Mouse (Mus musculus): Measurements from ENCODE around the gene Crim1.
"Not testable (repeated sequence)": the region's sequence is repeated elsewhere in the genome, so short reads cannot be mapped to it uniquely, and the experiment has no call there.

The Crim1 gene

DNA sequence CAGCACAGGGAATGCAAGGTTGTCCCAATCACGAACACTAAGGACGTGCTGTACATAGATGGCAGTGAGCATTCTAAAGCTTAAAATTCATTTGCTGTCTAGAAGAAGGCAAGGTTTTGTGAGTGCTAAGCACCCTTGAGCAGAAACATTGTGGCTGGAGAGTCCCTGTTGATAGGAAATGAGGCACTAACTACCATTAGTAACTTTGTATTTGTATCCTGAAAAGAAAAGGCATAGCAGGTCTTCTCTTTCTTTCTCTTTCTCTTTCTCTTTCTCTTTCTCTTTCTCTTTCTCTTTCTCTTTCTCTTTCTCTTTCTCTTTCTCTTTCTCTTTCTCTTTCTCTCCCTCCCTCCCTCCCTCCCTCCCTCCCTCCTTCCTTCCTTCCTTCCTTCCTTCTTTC, 53.5 kb downstream of the Crim1 start:
- DNase-seq = not testable (repeated sequence)

DNA sequence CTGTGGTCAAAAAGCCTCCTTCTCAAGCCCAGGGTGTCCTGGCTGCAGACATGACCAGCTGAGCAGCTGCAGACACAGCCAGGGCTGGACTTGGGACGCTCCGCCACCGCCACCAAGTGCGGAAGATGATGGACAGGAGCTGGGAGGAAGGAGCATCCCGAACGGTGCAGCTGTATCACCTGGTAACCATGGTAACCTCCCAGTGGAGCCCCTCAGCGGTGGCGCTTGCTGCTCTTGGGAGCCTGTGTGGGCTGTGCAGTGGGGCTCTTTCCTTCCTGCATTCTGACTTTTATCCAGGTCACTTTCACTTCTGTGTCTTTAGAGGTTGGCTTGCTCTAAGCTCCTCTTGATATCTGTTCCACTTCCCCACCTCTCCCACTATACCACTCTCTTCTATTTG, 54.2 kb downstream of the Crim1 start:
- DNase-seq = no peak

DNA sequence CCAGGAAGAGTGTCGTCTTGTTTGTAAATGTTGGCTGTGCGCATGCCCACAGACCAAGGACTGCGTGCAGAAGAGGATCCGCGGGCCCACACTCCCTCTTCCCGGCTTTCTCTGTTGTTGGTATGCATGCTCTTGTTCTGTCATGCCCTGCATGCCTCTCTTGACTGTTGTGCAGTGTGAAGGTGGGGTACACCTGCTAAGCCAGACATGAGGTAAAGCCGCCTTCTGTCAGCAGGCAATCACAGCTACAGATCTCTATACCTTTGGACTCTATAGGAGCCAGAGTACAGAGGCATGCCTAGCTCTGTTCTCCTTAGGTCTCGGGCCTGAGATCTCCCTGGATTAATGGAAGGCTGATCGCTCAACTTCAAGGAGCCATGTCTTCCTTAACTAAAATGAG, 55.7 kb downstream of the Crim1 start:
- no peak for DNase-seq

DNA sequence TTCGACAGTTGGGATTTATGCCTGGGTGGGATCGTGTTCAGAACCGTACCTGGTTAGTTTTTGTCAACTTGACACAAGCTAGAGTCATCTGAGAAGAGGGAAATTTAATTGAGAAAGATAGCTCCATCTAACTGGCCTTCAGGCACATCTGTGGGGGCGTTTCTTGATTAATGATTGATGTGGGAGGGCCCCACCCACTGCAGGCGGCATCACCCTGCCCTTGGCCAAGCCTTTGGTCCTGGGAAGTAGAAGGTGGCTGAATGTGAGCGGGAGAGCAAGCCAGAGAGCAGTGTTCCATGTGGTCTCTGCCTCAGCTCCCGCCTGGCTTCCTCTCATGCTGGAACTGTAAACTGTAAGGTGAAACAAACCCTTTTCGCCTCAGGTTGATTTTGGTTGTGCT, 56.5 kb downstream of the Crim1 start:
- DNase-seq = no peak

DNA sequence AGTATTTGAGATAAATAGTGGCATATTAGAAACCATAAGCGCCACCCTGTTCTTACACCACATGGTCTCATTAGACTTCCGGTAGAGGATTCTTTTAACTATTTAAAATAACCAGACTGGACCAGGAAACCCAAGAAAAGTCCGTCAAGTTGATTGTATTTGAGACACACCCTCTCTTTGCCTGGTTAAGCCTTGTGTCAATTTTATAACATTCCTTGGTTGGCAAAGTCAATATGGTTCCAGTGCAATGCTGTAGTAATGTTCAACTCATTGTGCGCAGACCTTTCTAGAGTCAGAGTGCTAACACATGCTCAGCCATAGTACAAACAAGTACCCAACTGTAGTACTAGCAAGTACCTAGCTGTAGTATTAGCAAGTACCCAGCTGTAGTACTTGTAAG, 61.6 kb downstream of the Crim1 start:
- no peak for DNase-seq

DNA sequence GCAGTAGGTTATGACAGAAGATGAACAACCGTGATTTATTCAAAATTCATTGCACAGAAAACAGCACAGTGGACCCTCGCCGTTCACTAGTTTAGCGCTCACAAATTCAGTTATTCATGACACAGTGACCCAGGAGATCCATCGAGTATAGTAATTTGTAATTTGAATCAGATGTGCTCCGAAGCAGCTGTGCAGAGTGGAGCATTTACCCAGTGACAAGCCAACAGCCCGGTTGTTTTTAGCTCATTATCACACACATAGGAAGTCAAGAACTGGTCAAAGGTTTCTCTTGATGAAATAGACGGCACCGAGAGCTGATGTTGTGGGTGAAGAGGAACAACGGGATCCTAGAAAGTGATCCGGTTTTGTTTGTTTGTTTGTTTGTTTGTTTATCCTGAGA, 64.1 kb downstream of the Crim1 start:
- no peak for DNase-seq

DNA sequence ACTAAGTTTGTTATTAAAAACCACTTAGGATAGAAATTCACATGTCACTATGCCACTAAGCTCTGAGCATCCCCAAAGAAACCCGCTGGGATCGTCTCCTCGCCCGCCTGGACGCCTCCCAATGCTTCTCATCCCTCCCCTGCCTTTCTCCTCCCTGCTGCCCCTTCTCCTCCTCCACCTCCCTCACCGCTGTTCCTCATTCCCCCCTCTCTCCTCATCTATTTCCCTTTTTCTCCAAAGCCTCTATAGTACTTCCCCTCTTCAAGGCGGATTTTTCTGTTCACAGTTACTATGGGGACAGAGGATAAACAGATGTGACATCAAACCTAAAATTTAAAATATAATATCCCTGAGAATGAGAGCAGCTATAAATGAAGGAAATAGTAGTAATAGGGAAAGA, 65.1 kb downstream of the Crim1 start:
- DNase-seq = no peak

DNA sequence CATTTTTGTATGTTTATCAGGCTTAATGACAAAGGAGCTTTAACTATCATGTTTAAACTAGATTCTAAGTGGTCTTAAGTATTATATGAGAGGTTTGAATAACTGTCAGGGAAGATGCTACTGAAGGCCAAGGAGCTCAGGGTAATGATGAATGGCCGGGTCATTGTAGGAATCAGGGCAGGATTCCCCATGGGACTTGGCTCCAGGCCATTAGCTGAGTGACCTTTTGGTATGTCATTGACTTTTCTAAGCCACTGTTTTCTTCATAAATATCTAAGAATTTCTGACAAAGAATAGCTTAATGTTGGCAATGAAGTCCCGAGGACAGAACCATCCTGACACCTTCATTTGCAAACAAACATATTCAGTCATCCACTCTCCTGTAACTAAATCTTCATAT, 66.2 kb downstream of the Crim1 start:
- DNase-seq = no peak

DNA sequence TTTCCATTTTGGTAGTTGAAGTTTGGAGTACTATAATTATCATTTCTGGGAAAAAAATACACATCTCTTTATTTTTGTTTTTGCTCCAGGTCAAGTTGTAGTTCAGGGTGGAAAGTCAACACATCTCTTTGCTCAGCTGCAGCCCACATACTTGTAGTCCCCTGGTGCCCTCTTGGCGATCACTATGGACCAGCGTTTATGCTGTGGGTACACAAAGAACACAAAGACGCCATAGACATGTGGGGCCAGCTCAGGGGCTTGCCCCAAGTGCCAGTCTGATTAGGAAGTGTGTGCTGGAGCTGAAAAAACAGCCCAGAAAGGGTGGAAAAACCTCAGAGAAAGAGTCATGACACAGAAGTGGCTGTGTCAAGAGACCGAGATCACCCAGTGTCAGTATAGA, 68.5 kb downstream of the Crim1 start:
- DNase-seq = no peak

DNA sequence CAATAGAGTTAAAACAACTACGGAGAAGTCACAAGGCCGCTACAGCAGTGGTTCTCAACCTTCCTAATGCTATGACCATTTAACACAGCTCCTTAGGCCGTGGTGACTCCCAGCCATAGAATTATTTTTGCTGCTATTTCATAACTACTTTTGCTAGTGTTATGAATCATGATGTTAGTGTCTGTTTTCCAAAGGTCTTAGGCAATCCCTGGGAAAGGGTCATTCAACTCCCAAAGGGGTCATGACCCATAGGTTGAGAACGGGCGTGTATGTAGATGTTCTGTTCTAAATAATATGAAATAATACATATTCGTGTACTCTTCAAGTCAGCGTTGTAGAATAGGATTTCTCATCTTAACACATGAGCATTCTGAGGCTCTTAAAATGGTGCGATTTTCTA, 69.3 kb downstream of the Crim1 start:
- DNase-seq = no peak

DNA sequence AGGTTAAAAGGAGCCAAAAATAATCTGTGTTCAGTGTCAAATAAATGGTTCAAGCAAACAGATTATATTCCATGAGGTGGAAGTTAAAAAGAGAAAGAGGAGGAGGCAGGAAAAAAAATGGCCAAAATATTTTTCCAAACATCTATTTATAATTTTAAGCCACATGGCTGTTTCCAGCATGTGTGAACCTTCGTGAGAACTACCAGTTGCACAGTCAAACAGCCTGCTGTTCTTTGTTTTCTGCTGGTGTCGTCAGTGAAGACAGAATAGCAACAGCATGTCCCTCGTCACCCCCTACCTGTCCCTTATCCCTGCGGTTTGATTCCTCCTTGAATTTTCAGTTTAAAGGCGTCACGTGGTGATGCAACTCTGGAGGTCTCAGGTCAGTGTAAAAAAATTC, 70.0 kb downstream of the Crim1 start:
- DNase-seq = no peak

DNA sequence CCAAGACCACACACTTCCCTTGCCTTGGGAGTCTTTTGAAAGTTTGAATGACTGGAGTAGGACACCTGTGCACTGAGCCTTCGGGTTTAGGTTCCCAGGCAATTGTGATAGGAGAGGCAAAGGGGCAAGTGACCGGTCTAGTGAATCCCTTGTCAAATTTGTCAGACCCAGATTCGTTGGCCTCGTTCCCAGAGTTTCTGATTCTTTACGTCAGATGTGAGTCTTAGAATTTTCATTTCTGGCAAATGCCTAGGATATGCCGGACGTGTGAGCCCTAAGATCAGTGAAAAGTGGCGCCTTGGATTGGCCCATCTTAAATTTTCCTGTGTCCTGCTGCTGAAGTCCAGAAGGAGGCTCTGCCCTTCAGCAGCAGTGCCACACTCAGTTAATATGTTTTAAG, 71.7 kb downstream of the Crim1 start:
- peak; percentile 18 for DNase-seq

DNA sequence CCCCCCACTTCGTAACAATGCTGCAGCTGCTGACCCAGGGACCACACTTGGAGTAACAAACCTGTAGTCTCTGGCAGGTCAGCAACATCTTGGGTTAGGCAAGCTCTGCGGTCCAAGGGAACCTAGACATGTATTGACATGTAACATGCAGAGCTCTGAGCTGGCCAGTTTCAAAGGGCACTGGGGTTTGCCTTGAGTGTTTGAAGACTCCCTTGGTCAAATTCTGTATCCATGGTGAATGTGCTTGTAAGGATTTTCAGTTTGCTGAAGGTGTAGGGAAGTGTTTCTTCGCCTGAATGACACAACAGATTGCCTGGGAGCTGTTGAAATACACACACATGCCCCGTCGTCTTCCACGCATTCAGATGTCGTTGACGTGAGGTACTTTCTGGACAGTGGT, 72.1 kb downstream of the Crim1 start:
- no peak for DNase-seq

DNA sequence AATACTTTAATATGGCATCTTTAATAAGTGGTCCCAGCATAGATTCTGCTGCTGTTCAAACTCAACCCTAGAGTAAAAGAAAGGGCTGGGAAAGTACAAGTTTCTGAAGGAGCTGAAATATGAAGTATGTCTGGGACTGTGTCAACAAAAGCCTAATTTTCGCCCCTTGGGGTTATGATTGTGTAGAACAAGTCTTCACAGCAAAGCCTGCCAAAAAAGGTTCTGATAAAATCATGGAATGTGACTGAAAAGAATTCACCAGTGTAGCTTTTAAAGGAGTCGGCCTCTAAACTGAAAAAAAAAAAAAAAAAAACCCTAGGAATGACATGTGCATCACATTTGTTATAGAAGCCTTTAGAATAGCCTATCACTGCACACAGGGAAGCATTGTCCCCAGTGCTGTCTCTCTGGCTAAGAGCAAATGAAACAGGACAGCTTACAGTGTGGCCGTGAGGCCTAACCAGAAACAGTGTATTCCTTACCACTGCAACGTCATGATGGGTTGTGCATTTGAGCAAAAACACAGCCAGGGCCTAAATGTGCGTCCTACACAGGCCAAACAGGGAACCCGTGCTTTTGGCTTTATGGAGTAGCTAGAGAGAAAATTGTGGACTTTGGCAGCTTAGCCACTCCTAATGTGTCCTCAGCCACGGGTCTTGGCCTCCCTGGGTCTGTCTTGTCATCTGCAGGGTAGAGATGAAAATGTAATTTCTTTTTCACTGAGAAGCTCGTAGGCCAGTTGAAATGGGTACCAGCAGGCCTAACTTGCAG, 72.8 kb downstream of the Crim1 start:
- DNase-seq = no peak

DNA sequence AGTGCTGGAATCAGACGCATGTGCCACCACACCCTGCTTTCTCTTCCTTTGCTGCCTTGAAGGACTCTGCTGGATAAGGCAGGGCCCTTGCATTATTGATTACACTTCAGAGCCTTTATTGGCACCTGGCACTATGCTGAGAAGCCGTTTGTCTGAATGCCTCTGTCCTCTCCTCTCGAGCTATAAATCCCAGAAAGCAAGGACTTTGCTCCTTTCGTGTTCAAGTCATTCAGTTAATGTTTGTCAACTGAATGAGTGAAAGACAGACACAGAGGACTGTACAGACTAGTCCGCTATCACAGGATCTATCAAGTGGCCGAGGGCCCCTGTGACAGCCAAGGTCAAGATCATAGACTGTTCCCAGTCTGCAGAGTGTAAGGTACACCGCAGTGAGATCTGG, 73.8 kb downstream of the Crim1 start:
- no peak for DNase-seq

DNA sequence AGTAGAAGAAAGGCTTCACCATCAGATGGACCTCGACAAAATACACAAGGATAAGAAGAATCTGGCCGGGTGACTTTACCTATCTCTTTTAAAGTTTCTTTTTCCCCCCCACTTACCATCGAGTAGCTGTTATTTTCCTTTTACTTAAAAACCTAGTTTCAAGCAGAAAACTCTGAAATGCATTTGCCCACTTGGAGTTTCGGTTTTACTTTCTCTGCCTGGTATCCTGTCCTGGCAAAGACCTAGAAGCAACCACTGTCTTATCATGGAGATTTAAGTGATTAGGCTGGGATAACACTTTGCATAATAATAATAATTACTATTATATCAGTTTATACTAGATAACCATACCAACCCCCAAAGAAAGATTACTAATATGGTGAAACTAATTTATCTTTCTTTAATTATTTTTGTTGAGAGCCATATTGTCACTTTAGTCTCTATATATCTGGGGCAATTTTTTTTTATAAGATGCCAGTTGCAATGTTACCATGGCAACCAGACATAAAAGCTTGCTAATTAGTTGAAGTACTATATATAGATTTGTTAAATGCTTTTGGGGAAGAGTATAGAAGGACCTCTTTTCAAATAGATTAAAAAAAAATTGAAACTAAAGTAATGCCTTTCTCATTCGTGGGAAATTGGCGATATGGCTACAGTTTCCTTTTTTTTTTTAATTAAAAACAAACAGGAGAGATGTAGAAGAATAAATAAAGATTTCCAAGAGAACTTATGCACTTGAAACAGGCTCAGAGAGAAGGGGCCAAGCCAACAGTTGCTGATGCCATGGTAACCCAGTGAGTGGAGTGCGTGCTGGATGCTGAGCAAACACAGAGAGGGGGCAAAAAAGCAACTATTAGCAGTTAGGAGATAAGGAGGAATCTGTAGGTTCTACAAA, 74.8 kb downstream of the Crim1 start:
- DNase-seq = no peak

DNA sequence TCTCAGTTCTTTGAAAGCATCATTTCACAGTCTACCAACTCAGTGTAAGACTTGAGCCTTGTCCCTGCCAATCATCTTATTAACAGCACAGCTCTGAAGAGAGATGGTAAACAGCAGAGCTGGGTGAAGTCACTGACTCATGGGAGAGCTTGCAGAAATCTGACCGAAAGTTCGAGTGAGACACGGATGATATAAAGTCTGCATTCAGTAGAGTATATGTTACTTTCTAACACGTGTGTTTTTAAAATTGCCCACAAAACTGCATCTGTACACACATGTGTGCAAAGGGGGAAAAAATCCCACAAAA, 75.4 kb downstream of the Crim1 start:
- no peak for DNase-seq

DNA sequence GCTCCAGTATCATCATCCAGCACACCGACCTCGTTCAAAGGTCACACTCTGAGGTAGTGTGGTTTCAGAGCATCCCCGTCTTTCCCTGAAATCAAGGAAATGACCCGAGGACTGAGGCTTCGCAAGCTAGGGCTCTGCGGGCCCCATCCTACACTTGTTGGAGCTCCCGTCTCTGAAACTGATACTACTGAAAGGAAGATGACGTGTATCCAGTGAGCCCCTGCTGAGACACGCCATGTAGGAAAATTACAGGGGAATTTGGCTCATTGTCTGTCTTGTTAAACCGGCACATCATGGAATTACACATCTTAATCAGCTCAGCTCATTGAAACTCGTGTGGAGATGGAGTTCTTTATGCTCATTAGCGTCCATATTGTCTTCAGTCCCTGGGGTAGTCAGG, 79.1 kb downstream of the Crim1 start:
- DNase-seq = no peak

DNA sequence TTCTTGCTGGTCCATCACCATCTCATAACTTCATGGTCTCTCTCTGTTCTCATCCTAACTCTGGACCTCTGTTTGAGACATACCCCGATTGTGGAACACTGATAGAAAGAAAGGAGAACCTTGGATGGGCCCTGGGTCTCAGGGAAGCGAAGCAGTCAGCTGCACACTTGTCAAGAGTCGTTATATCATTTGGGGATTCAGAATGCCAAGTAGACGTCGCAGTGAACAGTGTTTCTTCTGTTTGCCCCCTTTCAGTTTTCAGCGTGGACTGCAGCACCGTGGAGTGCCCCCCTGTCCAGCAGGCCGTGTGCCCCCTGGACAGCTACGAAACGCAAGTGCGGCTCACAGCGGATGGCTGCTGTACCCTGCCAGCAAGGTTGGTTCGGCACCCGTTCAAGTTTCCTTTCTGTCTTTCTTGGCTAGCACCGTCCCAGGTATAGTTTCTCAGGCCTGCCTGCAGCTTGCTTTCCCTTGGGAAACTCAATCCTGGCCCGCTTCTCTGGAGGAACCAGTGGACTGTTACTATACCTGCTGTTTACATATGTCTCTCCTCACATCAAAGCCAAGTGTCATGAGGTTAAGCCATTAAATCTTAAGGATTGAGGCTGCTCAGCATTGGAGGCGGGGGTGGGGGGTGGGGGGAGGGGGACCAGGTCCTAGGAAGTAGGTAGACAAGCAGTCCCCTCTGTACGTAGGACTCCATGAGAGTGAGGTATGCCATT, 81.1 kb downstream of the Crim1 start:
- no peak for DNase-seq

DNA sequence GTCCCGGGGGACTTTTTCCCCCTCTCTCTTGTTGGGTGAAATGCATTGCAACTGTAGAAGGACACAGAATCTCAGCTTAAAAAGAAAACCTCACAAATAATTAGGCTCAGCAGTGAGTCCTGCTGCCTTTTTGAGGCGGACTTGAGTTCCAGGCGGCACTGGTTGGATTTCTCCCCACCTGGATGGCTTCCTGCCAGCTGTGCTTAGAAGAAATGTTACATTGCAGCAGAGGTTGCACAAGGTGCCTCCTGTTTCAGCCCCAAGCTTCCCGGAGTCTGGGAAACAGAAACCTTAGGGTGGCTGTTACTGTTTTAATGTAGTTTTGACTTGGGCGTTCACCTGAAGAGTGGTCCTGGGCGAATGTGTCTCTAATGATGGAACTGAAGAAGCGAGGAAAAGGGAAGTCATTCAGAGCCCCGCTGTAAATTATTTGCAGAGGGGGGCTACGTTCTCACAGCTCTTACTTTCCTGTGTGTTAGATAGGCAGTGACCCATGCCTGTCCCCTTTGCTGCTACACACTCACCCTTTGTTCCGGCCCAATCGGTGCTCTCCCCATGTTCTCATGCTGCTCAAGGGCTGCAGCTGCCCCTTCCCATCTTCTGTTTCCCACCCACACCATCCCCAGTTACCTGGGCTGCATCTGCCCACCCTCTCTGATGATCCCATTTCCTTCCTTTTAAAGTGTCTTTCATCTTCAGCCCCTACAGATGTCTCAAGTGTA, 83.4 kb downstream of the Crim1 start:
- peak; percentile 15 for DNase-seq

DNA sequence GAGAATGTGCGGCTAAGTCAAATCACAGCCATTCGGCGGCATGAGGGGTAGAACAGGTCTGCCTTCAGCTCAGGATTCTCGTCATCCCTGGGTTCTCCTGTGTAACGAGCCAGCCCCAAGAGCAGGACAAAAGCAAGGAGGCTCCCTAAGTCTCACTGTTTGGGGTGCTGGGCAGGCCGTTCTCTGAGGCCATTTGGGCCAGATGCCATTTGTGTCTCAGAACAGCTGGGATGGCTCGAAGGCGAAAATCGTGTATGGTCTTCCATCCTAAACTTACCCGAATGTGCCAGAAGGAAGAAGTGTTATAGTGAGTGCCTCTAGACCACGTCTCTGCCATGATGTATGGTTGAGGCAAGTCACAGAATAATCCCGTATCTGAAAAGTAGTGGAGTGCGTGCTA, 86.0 kb downstream of the Crim1 start:
- DNase-seq = no peak

DNA sequence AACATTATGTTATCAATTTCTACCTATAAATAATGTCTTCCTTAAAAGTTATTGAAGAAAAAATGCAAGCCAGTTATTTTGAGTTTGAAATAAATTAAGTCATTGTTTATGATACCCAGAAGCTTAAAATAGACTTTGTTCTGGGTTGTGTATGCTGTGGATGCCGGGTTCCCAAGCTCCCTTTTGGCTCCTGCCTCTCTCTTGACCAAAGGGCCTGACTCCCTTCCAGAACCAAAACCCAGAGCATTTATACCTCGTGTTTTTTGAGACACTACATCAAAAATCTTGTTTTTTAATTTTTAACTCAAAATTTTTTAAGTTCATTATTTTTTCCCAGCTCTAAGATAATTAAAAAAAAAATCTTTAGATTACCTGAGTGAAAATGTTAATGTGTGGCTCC, 87.3 kb downstream of the Crim1 start:
- DNase-seq = no peak

DNA sequence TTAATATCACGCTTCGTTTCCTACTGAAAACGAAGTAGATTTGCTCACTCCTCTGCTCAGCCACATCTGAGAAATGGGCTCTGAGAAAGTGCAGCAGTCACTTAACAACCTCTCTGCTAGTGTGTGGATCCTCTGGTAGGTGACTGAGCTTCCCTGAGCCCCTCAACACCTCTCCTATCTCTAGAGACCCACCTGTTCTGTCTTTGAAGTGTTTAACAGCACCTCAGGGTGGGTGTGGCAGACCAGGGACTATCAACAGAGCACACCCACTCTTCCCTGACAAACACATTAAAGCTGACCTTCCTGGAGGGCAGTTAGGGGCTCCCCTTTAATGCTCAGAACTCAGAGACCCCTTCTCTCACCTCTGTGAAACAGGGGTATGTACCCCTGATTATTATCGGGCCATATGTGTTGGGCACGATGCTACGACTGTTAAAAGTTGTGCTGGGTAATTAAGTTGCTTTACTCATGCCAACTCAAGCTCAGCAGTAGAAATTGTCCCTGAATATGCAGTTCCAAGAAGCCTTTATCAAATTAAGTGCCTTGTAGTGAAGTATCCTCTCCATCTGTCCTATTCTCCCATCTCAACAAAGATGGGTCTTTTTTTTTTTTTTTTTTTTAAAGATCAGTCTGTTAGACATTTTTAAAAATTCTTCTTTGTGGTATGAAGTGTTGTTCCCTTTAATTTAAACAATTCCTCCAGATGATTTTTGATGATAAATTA, 90.3 kb downstream of the Crim1 start:
- DNase-seq = no peak
